Mouse (Mus musculus) forebrain, embryonic 14.5 days (tissue): ENCODE measurements around the gene Pth2. TPM values are rescaled to one million over a fixed set of nuclear protein-coding genes. Genes with fewer than 3 reads are reported as not detected.

Experiments
- ATAC-seq: fragments of 200-750 bp; cut with Nextera tagmentation; 2 replicates; pipeline ENCODE4 v1.8.0; 2017; ENCODE audit warnings: mild to moderate bottlenecking, moderate library complexity
- DNase-seq: peaks from one replicate; pipeline ENCODE4 v3.0.0-alpha.2; 2015; ENCODE audit warnings: low spot score
- H3K27ac ChIP-seq: fragments of 300-500 bp; sonication (generic); 2 replicates; pipeline ENCODE4 v1.5.1; 2014; ENCODE audit warnings: low read depth, mild to moderate bottlenecking, control low read depth, low read length, moderate library complexity
- H3K27me3 ChIP-seq: fragments of 300-500 bp; sonication (generic); replicated peaks from 2 replicates; pipeline ENCODE4 v1.6.1; 2014; ENCODE audit warnings: low read length, control low read depth, mixed read lengths; ENCODE audit not compliant: control insufficient read depth, insufficient read depth
- H3K36me3 ChIP-seq: fragments of 300-500 bp; sonication (generic); 2 replicates; pipeline ENCODE4 v1.6.1; 2014; ENCODE audit warnings: low read length, control low read depth; ENCODE audit not compliant: control insufficient read depth, insufficient read depth
- H3K4me1 ChIP-seq: fragments of 300-500 bp; sonication (generic); 2 replicates; pipeline ENCODE4 v1.6.1; 2014; ENCODE audit warnings: antibody characterized with exemption, low read length, control low read depth; ENCODE audit not compliant: control insufficient read depth, insufficient read depth
- H3K4me2 ChIP-seq: fragments of 300-500 bp; sonication (generic); 2 replicates; pipeline ENCODE4 v1.6.1; 2014; ENCODE audit warnings: mild to moderate bottlenecking, control low read depth, low read length
- H3K4me3 ChIP-seq: fragments of 300-500 bp; sonication (generic); 2 replicates; pipeline ENCODE4 v1.5.1; 2014; ENCODE audit warnings: low read depth, low read length, control low read depth
- H3K9ac ChIP-seq: fragments of 300-500 bp; sonication (generic); 2 replicates; pipeline ENCODE4 v1.6.1; 2014; ENCODE audit warnings: mild to moderate bottlenecking, low read length, control low read depth, moderate library complexity
- H3K9me3 ChIP-seq: fragments of 300-500 bp; sonication (generic); replicated peaks from 2 replicates; pipeline ENCODE4 v1.6.1; 2016; ENCODE audit warnings: low read length, control low read depth, mixed read lengths; ENCODE audit not compliant: control insufficient read depth
- WGBS: fragments of 180-500 bp; shearing (Covaris S2); extraction: QIAGEN DNeasy Blood & Tissue Kit; methylation state at CpG from one replicate; pipeline ENCODE4 v1.1.7; 2014; 5-methylcytosine and 5-hydroxymethylcytosine counted together
- polyA plus RNA-seq: library from polyadenylated mRNA; unstranded; fragments of >200 nt; fragmentation: Nextera tagmentation; extraction: Ambion mirVana; gene quantifications from 2 replicates; pipeline ENCODE4 v1.2.1, GENCODE M21; 2014

Pth2 gene
- polyA plus RNA-seq, 1 experiment from 2014 or later = not detected

GRCm38 (mm10) chr7:45139904-45140723, 40.7 kb upstream of the Pth2 start:
- ATAC-seq = no peak

GRCm38 (mm10) chr7:45141319-45141718, 39.5 kb upstream of the Pth2 start:
- Histone ChIP-seq H3K4me1 (no peaks in the 10 kb centered on the region), H3K36me3 (0 out of 2 replicates have a peak, but pooled peaks cover 14% of the 10 kb centered on the region), H3K27ac (no peak overlapping the region), H3K27me3 (no peaks in the 10 kb centered on the region), H3K9ac (no peak overlapping the region), H3K4me3 (no peak overlapping the region), H3K9me3 (no peaks in the 10 kb centered on the region), H3K4me2 (no peak overlapping the region)
- ATAC-seq (no peak), DNase-seq (no peak)
- WGBS = 84% methylated on average over 3 of the region's 3 CpGs

More at GRCm38 (mm10) chr7:45139904-45140723, 40.7 kb upstream of the Pth2 start:
- H3K4me1 ChIP-seq = 0 out of 2 replicates have a peak, but pooled peaks cover 3% of the 10 kb centered on the region
- DNase-seq = peak; percentile 44
- 80% methylated on average over 8 of the region's 8 CpGs for WGBS
- H3K36me3 ChIP-seq = 0 out of 2 replicates have a peak, but pooled peaks cover 11% of the 10 kb centered on the region
- no peak overlapping the region for H3K9ac ChIP-seq
- H3K9me3 ChIP-seq = no peaks in the 10 kb centered on the region
- peak overlapping the region; percentile 44; the same call in 1 of the 2 replicates for H3K27ac ChIP-seq
- H3K4me2 ChIP-seq = no peak overlapping the region
- H3K27me3 ChIP-seq = no peaks in the 10 kb centered on the region
- H3K4me3 ChIP-seq = no peak overlapping the region

- ATAC-seq (no peak), DNase-seq (no peak)
- H3K27me3 ChIP-seq = no peaks in the 10 kb centered on the region
- no peak overlapping the region for H3K4me2 ChIP-seq
- 95% methylated on average over 5 of the region's 5 CpGs for WGBS
- no peaks in the 10 kb centered on the region for H3K4me1 ChIP-seq
- no peak overlapping the region for H3K4me3 ChIP-seq
- no peak overlapping the region for H3K9ac ChIP-seq
- H3K9me3 ChIP-seq = no peaks in the 10 kb centered on the region
- no peak overlapping the region for H3K27ac ChIP-seq
- 0 out of 2 replicates have a peak, but pooled peaks cover 14% of the 10 kb centered on the region for H3K36me3 ChIP-seq
These were observed 38.9 kb upstream of the Pth2 start for GRCm38 (mm10) chr7:45141914-45142313.

GRCm38 (mm10) chr7:45144368-45145174, 36.2 kb upstream of the Pth2 start:
- Histone ChIP-seq H3K4me2 (no peak overlapping the region), H3K27me3 (no peaks in the 10 kb centered on the region), H3K4me1 (no peaks in the 10 kb centered on the region), H3K4me3 (no peak overlapping the region), H3K9me3 (no peaks in the 10 kb centered on the region), H3K9ac (no peak overlapping the region), H3K27ac (no peak overlapping the region), H3K36me3 (0 out of 2 replicates have a peak, but pooled peaks cover 19% of the 10 kb centered on the region)
- 88% methylated on average over 13 of the region's 13 CpGs for WGBS
- DNase-seq (no peak), ATAC-seq (no peak)

- DNase-seq = no peak
- H3K27ac ChIP-seq = no peak overlapping the region
- 0 out of 2 replicates have a peak, but pooled peaks cover 19% of the 10 kb centered on the region for H3K36me3 ChIP-seq
- 93% methylated on average over 8 of the region's 8 CpGs for WGBS
- H3K27me3 ChIP-seq = no peaks in the 10 kb centered on the region
- no peaks in the 10 kb centered on the region for H3K4me1 ChIP-seq
- no peak overlapping the region for H3K9ac ChIP-seq
- no peak overlapping the region for H3K4me3 ChIP-seq
- H3K9me3 ChIP-seq = no peaks in the 10 kb centered on the region
- ATAC-seq = no peak
- no peak overlapping the region for H3K4me2 ChIP-seq
These were observed 35.3 kb upstream of the Pth2 start for GRCm38 (mm10) chr7:45145460-45145859.

- no peak overlapping the region for H3K9ac ChIP-seq
- ATAC-seq = no peak
- no peak overlapping the region for H3K4me3 ChIP-seq
- 91% methylated on average over 11 of the region's 11 CpGs for WGBS
- H3K4me2 ChIP-seq = no peak overlapping the region
- no peaks in the 10 kb centered on the region for H3K9me3 ChIP-seq
- H3K27me3 ChIP-seq = no peaks in the 10 kb centered on the region
- no peak for DNase-seq
- 0 out of 2 replicates have a peak, but pooled peaks cover 4% of the 10 kb centered on the region for H3K4me1 ChIP-seq
- no peak overlapping the region for H3K27ac ChIP-seq
- H3K36me3 ChIP-seq = 0 out of 2 replicates have a peak, but pooled peaks cover 19% of the 10 kb centered on the region
These were observed 33.5 kb upstream of the Pth2 start for GRCm38 (mm10) chr7:45147267-45147666.

- Histone ChIP-seq H3K27ac (no peak overlapping the region), H3K4me2 (no peak overlapping the region), H3K27me3 (no peaks in the 10 kb centered on the region), H3K4me3 (no peak overlapping the region), H3K9me3 (no peaks in the 10 kb centered on the region), H3K36me3 (0 out of 2 replicates have a peak, but pooled peaks cover 16% of the 10 kb centered on the region), H3K4me1 (0 out of 2 replicates have a peak, but pooled peaks cover 4% of the 10 kb centered on the region), H3K9ac (no peak overlapping the region)
- ATAC-seq (no peak), DNase-seq (no peak)
- 93% methylated on average over 11 of the region's 11 CpGs for WGBS
These were observed 32.9 kb upstream of the Pth2 start for GRCm38 (mm10) chr7:45147899-45148298.

GRCm38 (mm10) chr7:45148534-45149098, 32.2 kb upstream of the Pth2 start:
- no peaks in the 10 kb centered on the region for H3K27me3 ChIP-seq
- H3K4me2 ChIP-seq = no peak overlapping the region
- H3K9ac ChIP-seq = no peak overlapping the region
- peaks cover 7% of the 10 kb centered on the region for H3K4me1 ChIP-seq
- H3K36me3 ChIP-seq = 0 out of 2 replicates have a peak, but pooled peaks cover 16% of the 10 kb centered on the region
- no peak overlapping the region for H3K4me3 ChIP-seq
- no peaks in the 10 kb centered on the region for H3K9me3 ChIP-seq
- ATAC-seq (no peak), DNase-seq (no peak)
- 73% methylated on average over 4 of the region's 4 CpGs for WGBS
- no peak overlapping the region; the same call in 1 of the 2 replicates for H3K27ac ChIP-seq
